ENCODE assay signal across 8 mouse cellular contexts in the genomic region with DNA sequence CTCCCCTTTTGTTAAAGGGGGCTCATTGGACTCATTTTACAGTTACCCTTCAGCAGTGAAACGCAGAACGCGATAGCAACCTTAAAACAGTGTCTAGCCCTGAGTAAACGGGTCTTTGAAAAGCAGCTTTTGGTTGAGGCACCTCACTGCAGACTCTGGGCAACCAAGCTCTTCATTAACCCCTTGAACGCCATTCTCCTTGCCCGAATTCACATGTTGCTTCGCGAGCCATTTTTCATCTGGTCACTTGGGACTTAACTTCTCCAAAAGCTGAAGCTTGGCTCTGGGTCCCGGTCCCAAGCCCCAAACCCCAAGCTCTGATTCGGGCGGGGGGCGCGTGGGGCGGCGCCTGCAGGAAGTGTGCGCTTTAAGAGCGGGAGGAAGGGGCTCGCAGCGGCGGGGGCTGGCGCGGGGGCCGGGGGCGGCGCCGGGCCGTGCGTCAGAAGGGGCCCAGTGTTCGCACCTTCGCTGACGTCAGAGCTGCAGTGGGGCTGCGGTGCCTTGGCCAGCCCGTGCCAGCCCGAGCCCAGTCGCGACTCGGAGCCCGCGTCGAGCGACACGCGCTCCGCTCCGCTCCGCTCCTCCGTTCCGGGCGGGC. TPM values are rescaled to one million over a fixed set of nuclear protein-coding genes. Genes with fewer than 3 reads are reported as not detected.
A peak's percentile ranks its signal among the peaks of the same experiment; 100 is the strongest.
DNase-seq lines count a peak whose midpoint lies in the region; ATAC-seq and TF ChIP-seq lines count a peak whose summit lies in the region.

A gene (plus strand): TSS at position 525 of the 598 bp plus-strand sequence.

- WGBS in limb, embryonic 14.5 days: under 1% methylated on average over 22 of the region's 49 CpGs
- under 1% methylated on average over 47 of the region's 49 CpGs for WGBS in stomach, embryonic 14.5 days

- peak within 1 kb of the TSS; percentile 83 for H3K27ac ChIP-seq in limb, embryonic 14.5 days (replicated peaks; ENCODE audit: low read depth, low read length)
- peak within 1 kb of the TSS; percentile 68 for H3K27ac ChIP-seq in stomach, embryonic 14.5 days (ENCODE audit: low read length)

- no peaks in the 10 kb centered on the region for H3K9me3 ChIP-seq in limb, embryonic 14.5 days (ENCODE audit: control insufficient read depth, low read length)
- no peaks in the 10 kb centered on the region for H3K9me3 ChIP-seq in stomach, embryonic 14.5 days (ENCODE audit: control insufficient read depth, low read depth, low read length)

- peak within 1 kb of the TSS; percentile 83 for H3K9ac ChIP-seq in limb, embryonic 14.5 days (ENCODE audit: low read depth, low read length, severe bottlenecking)
- H3K9ac ChIP-seq in stomach, embryonic 14.5 days (replicated peaks; ENCODE audit: low read depth, low read length): peak within 1 kb of the TSS; percentile 60

- peaks cover 74% of the 10 kb centered on the region for H3K27me3 ChIP-seq in limb, embryonic 14.5 days (ENCODE audit: control insufficient read depth, insufficient read depth, low read length)
- H3K27me3 ChIP-seq in stomach, embryonic 14.5 days (ENCODE audit: control insufficient read depth, insufficient read depth, low read length): peaks cover 27% of the 10 kb centered on the region

- H3K4me1 ChIP-seq in limb, embryonic 14.5 days (ENCODE audit: control insufficient read depth, insufficient read depth, low read length): 0 out of 2 replicates have a peak, but pooled peaks cover 3% of the 10 kb centered on the region
- H3K4me1 ChIP-seq in stomach, embryonic 14.5 days (ENCODE audit: control insufficient read depth, insufficient read depth, low read length): no peaks in the 10 kb centered on the region

- DNase-seq in frontal cortex, postnatal 25 days (ENCODE audit: low spot score in 2 of 2): no peak
- peak; percentile 26 for DNase-seq in right cerebral cortex, postnatal 14 days
- no peak for DNase-seq in right cerebral cortex, postnatal 36 days (ENCODE audit: low spot score in 2 of 2)
- DNase-seq in heart, postnatal 4 days: peak; percentile 38
- peak; percentile 58 for DNase-seq in limb, embryonic 14.5 days (ENCODE audit: low spot score)

- H3K4me3 ChIP-seq in limb, embryonic 14.5 days (replicated peaks; ENCODE audit: low read length): peak within 1 kb of the TSS; percentile 58
- peak within 1 kb of the TSS; percentile 49 for H3K4me3 ChIP-seq in stomach, embryonic 14.5 days (ENCODE audit: low read depth, low read length)

- peak within 1 kb of the TSS; percentile 51 for H3K4me2 ChIP-seq in limb, embryonic 14.5 days (replicated peaks; ENCODE audit: low read depth, low read length, severe bottlenecking)
- peak within 1 kb of the TSS; percentile 53 for H3K4me2 ChIP-seq in stomach, embryonic 14.5 days (replicated peaks; ENCODE audit: low read depth, low read length)

- H3K36me3 ChIP-seq in limb, embryonic 14.5 days (ENCODE audit: control insufficient read depth, insufficient read depth, low read length): no peaks in the 10 kb centered on the region
- no peaks in the 10 kb centered on the region for H3K36me3 ChIP-seq in stomach, embryonic 14.5 days (ENCODE audit: control insufficient read depth, insufficient read depth, low read length)

- peak; percentile 73 for ATAC-seq in frontal cortex, adult (ENCODE audit: low TSS enrichment)
- peak; percentile 90 for ATAC-seq in limb, embryonic 14.5 days (ENCODE audit: low FRiP score, low read depth)
- peak; percentile 90 for ATAC-seq in stomach, embryonic 14.5 days (ENCODE audit: insufficient number of reproducible peaks, insufficient read depth, low FRiP score, low read depth)
- ATAC-seq in activated CD4-positive, CD25-positive, alpha-beta regulatory T cell, adult 4 months: no peak

- TF ChIP-seq POLR2A in limb, embryonic 14.5 days (IDR thresholded peaks at IDR 0.05; ENCODE audit: borderline replicate concordance, extremely low read depth, insufficient read depth, insufficient read length): 0 out of 2 replicates have a peak, but pooled peaks have one; percentile 36

RNA-seq across cellular contexts. Expression of the gene that starts here (rescaled TPM):
- 1 to 10 TPM; 4.6 to 5.7 TPM for total RNA-seq in heart, postnatal 4 days (2021)
- polyA plus RNA-seq in limb, embryonic 14.5 days (2012; rRNA removed): 7.8 and 8.5 TPM in 2 replicates
- polyA plus RNA-seq in limb, embryonic 14.5 days (2014; fragmentation: Nextera tagmentation; extraction: Ambion mirVana): 14.3 and 18.0 TPM in 2 replicates
- 10.8 and 13.0 TPM in 2 replicates for polyA plus RNA-seq in stomach, embryonic 14.5 days (2014; fragmentation: Nextera tagmentation; extraction: Ambion mirVana)
- not detected for polyA plus RNA-seq in activated CD4-positive, CD25-positive, alpha-beta regulatory T cell, adult 4 months (2017; shearing (Covaris generic))

Comparison
In these comparisons a context has a peak if more than half of its experiments do, and no peak if none do; other contexts are left out.
1. RNA of the gene that starts here (polyA plus RNA-seq): 7.8 to 18.0 TPM in limb, embryonic 14.5 days and 10.8 to 13.0 TPM in stomach, embryonic 14.5 days; not detected in activated CD4-positive, CD25-positive, alpha-beta regulatory T cell, adult 4 months; every median in the first group is over 4 times any median in the second.
2. DNase-seq: peak in right cerebral cortex, postnatal 14 days (single experiment), heart, postnatal 4 days (single experiment) and limb, embryonic 14.5 days (single experiment); none in frontal cortex, postnatal 25 days (0 of 2) and right cerebral cortex, postnatal 36 days (0 of 2).